Mouse (Mus musculus): ENCODE data around the gene Vps8.

GRCm38 (mm10) chr16:21413819-21414218 lies 9.1 kb upstream of the Vps8 start:
- no peak for TF ChIP-seq POLR2A (IDR thresholded peaks at IDR 0.05; ENCODE audit: low read depth, low read length)
- TF ChIP-seq CTCF (conservative IDR thresholded peaks at IDR 0.05; ENCODE audit: insufficient read depth, insufficient read length, low read depth, low read length): no peak
